Mouse (Mus musculus) thymus, adult 18-20 months (tissue): ENCODE measurements around the gene Csrnp3.

Experiments used
- DNase-seq, 2 experiments: peaks; one replicate each; pipeline ENCODE4 v3.0.0; 2022; ENCODE audit warnings: mixed read lengths in 2 of 2

Gene Csrnp3

GRCm38 (mm10) chr2:66024837-66025236 is 179.3 kb downstream of the Csrnp3 start:
- DNase-seq, result no peak

DNA sequence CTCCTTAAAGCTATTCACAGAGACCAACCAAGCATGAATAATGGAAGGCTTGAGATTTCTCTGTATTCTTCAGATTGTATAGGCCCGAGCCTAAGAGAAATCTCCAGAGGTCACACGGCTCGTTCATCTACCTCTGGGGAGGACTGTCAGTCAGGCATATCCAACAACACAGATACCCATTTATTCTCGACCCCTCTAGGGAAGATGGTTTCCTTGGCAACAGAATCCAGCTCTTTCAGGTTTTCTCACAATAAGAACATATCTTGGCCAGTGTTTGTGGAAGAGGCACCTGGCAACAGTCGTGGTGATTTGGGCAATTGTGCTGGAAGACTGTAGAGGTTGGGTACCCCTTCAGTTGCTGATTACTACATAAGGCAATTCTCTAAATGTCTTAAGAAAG is 183.2 kb downstream of the Csrnp3 start:
- DNase-seq, result no peak

DNA sequence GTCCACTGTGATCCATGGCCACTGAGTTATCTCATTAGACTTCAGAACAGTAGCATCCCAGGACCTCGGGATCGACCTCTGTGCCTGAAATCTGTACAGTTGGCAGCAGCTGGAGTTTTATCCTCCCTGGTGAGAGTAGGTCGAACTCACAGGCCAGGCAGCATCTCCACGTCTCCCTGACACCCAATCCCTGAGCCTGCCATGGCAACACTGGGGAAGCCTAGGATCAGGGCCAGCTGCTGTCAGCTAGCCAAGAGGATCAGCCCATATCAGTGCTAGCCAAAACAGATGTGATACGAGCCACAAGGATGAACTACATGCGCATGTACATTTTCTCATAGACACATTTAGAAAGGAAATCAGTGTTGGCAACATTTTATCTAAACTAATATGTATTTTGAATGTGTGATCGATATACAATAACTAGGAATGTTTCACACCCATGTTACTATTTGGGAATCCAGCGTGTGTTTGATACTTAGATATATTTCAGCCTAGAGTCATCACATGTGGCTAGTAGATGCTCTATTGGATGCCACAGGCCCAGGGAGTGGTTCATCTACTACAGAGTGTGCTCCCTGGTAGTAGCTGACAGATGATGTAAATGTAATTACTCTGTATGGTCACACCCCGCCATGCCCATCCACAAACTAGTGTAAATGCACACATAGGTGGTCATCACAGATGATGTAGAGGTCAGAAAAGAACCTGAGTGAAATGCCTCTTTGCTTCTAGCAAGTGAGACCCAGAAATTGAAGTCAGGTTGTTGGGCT is 189.5 kb downstream of the Csrnp3 start:
- no peak for DNase-seq

DNA sequence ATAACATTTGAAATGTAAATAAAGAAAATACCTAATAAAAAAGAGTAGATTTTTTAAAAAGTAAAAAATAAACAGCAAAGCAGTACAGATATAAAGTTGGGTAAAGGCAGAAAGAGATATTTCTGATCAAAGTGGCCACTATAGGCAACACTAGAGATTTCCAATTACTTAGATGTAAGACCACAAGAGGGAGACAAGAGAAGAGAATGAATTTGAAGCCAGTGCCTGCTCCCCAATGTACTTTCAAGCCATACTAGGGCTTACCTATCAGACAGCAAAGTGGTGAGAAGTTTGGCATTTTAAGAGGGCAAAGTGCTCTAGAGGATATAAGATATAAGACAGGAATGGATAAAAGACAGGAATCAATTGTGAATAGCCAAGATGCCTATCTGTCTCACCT is 195.0 kb downstream of the Csrnp3 start:
- no peak for DNase-seq

DNA sequence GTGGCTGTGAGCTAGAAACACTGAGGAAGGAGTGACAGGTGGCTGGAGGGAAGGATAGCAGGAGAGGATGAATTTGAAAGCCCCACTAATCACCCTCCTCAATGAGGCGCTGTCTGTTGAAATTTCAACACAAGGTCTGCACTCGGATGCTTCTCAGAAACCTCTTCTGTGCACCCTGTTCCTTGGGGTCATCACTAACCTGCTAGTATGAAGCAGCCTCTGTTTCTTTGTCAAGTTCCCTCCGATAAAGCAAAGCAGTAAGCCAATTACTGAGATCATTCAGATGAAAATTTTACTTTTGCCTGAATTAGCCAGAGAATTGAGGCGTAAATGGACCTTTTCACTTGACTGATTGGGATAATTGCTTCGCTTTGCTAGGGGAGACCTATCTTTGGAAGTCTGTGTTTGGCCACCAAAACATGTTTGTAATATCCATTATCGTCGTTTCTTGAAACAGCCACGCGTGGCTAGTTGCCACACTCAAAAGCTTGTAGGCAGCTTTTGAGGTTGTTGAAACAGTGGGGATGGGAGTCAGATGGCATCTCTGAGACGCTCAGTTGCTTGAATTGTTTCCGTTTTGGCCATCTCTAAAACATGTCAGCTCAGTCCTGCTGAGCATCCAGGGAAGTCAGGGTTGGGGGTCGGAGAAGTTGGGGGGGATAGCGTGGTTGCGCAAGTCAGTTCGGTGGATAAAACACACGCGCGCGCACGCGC is 195.8 kb downstream of the Csrnp3 start:
- no peak for DNase-seq

DNA sequence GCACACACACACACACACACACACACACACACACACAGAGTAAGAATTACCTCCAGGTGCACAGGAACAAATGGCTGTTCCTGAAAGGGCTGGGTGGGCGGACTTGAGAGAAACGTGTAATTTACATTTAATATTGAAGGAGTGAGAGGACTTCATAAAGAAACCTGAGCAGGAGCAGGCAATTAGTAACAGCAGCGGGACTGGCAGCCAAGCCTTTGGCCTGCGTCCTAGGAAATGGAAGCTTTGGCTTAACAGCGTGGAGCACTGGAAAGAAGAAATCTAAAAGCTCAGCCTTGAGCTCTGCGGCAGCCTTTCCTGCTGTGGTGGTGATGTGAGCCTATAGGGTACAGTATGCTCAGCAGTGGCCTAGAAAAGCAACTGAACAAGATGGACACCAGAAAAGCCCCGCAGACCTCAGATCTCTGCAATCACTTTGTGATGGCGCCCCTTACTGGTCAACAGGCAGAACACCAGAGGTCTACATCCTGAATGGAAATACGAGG is 196.4 kb downstream of the Csrnp3 start:
- DNase-seq, result no peak

- no peak for DNase-seq
These were observed 198.2 kb downstream of the Csrnp3 start for GRCm38 (mm10) chr2:66043441-66044404.

DNA sequence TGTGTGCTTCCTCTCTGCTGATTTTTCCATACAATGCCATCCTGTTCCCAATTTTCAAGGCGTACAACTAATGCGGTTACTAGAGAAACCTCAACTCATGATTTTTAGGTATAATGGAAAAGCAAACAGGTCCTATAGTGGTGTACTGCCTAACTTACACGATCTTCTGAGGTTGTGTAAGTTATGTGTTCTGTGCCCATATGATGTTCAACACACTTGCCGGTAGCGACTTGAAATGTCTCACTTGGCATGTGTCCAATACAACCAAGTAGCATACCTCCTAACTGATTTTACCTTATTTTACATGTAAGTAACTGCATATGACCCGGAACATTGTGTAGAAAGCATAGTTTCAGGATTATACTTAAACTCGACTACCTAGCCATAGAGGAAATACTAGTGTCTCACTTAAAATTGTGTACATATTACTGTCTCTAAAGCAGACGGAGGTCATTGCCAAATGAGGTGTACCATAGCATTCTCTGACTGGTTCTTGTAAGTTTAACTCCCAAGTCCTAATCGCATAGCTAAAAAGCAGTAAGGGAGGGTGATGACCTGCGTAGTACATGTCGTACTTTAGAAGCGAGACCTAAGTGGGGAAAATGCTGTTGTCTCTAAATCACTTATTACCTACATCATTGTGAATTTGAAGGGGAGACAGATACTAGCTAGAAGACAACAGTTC is 199.0 kb downstream of the Csrnp3 start:
- DNase-seq, result no peak

DNA sequence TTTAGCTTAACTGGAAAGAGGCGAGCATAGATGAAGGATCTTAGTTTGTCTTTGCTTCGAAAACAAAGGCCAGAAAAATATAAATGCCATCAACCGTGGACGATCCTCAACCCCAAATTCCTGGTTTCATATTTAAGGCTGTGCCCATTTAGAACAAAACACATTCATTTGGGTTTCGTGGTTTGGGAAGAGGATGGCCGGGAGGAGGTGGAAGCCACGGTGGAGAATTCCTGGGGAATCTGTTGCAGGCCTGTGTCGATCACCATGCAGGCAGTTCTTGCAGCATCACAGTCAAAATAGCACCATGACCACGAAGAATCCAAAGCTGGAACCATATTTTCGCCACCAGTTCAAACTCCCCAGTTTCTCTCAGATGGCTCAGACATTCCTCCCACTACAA is 217.7 kb downstream of the Csrnp3 start:
- DNase-seq, result no peak

DNA sequence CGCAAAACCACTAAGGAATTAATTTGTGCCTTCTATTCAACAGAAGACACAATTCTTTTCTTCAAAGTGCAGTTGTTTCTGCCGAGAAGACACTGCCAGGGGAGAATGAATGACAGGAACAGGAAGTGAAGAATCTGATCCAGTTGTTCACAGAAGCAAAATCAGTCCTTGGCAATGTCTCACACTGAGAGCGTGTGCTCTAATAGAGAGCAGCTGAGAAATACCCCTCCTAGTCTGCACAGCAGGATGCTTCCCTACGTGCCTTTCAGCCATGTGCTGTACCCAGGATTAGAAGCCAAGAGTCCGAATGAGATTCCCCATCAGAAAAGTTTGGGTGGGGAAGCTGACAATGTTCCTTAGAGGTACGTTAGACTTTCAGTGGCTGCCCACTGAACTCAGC is 223.9 kb downstream of the Csrnp3 start:
- no peak for DNase-seq

- DNase-seq, result no peak
These were observed 235.2 kb downstream of the Csrnp3 start for GRCm38 (mm10) chr2:66080731-66081130.
